Mouse (Mus musculus): ENCODE measurements at regions not wholly inside any gene's neighbourhood (a gene's known extent, or its start where the extent isn't known, plus 50 kb on each side); places are given as distances from the start of the nearest gene placed in this dataset.

DNA sequence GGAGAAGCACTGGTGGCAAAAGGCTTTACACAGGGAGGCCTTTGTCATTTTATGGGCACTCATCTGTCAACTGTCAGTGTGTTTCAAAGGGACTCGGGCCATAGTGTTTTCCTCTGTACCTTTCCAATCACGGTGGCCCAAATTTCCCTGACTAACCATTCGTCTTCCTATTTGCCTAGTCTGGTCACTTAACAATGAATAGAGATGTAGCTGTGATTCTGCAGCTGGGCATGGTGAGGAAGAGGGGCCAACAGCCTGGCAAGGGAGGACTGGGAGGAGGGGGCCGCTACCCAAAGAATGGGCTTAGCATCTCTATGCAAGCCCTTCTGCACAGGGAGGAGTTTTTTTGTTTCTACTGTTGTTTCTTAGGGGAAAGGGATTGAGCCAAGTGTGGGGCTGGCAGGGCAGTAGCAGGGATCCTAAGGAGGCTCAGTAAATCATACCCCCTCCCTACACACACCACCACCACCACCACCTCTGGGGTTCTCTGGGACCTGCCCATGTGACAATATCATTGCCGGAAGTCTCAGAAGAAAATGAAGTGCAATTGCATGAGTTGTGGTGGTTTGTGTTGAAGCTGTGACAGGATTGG is 367.2 kb downstream of the Nkx6-1 start:
- no peak for DNase-seq (ENCODE audit: inconsistent age in 2 of 2, low spot score in 1 of 2)

DNA sequence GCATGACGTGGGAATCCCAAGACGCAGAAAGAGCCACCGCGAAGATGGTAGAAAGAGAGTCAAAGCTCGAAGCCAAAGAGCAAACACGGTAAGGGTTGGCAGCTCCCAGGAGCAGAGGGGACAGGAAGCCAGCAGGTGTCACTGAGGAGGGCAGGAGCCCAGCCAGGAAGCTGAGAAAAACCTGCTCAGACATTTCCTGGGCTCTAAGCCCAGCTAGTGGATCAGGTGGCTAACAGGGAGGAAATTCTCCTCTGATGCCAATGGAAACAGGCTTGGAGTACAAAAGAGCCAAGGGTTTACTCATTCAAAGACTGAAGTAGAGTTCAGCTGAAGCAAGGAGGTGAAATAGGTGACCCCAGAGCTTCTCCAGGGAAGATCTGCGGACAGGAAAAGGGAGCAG is 368.9 kb downstream of the Nkx6-1 start:
- DNase-seq (ENCODE audit: inconsistent age in 2 of 2, low spot score in 1 of 2), result no peak

DNA sequence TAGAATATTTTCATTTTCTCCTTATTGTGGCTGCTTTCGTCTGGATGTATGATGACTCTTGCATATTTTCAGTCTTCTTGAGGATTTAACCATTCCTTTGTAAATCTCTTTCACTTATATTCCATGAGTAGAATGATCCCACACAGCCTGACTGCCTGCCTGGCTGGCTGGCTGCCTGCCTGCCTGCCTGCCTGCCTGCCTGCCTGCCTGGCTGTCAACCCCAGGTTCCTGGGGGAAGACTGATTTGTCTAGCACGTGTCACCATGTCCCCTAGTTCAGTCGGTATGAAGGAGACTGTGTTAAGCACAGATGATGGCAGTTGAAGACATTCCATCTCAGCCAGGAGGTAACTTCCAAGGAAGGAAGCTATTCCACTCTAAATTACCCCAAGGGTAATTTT is 370.8 kb downstream of the Nkx6-1 start:
- DNase-seq (ENCODE audit: inconsistent age in 2 of 2, low spot score in 1 of 2), result no peak

DNA sequence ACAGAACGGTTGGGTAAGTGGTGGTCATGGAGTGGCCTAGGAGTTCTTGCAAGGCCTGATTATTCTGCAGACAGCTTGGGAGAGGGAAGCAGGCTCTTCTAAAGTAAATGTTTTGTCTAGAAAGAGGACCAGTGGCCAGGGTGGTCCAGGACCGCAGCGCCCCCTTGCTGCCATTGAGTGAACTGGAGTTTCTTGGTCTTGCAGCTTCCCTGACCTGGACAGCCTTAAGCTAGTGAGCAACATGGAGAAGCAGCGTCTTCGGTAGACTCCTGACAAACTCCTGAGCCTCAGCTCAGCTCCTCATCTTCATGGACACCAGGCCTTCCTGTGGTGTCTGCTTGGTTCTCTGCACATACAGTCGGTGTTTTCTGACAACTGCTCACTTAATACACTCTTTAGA is 376.4 kb downstream of the Nkx6-1 start:
- peak; percentile 15 to 62 for DNase-seq (ENCODE audit: inconsistent age in 2 of 2, low spot score in 1 of 2)

DNA sequence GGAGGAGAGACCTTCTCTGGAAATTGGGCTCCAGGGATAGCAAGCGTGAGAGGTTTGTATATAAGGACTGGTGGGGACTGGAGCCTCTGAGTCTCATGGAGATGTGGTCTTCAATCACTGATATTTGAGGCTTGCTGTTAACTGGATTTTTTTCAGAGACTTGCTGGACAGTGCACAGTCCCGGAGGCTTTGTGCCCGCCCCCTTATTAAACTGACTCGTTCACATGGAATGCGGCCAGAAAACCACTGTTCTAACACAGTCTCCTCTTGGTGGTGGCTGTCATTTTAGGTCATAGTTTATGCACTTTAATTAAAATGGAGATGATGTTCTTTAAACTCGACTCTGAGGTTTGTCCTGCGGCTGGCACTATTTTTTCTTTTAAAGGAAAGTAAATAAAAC is 378.9 kb downstream of the Nkx6-1 start:
- no peak for DNase-seq (ENCODE audit: inconsistent age in 2 of 2, low spot score in 1 of 2)

DNA sequence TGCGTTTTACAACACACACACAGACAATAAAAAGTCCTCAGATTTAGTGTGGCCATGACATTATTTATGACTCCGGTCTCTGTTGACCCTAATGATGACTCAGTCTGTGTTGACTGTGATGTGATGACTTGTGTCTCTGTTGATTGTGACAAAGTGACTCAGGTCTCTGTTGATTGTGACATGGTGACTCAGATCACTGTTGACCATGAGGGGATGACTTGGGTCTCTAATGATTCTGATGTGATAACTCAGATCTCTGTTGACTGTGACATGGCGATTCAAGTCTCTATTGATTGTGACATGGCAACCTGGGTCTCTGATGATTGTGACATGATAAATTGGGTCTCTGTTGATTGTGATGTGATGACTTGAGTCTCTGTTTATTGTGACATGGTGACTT is 405.0 kb downstream of the Gpat3 start:
- peak in 1 of 2 experiments; percentile 71 for DNase-seq (ENCODE audit: inconsistent age in 2 of 2, low spot score in 1 of 2)

DNA sequence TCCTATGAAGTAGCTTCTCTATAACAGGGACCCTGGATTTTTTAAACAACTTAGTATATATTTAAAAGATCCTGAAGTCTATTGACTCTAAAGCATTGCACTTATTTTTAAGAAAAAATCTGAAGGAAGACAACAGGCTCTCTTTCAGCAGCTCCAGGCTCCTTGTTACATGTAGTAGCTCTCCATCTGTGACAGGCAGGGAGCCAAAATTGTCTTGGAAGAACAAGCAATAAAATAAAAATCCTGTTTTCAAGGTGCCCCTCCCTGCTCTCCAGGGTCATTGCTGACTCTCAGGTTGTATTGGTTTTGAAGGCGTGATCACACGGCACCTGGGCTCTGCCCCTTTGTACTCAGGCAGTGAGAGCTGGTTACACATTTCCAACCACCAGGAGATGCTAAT is 397.1 kb downstream of the Gpat3 start:
- DNase-seq (ENCODE audit: inconsistent age in 2 of 2, low spot score in 1 of 2), result no peak

DNA sequence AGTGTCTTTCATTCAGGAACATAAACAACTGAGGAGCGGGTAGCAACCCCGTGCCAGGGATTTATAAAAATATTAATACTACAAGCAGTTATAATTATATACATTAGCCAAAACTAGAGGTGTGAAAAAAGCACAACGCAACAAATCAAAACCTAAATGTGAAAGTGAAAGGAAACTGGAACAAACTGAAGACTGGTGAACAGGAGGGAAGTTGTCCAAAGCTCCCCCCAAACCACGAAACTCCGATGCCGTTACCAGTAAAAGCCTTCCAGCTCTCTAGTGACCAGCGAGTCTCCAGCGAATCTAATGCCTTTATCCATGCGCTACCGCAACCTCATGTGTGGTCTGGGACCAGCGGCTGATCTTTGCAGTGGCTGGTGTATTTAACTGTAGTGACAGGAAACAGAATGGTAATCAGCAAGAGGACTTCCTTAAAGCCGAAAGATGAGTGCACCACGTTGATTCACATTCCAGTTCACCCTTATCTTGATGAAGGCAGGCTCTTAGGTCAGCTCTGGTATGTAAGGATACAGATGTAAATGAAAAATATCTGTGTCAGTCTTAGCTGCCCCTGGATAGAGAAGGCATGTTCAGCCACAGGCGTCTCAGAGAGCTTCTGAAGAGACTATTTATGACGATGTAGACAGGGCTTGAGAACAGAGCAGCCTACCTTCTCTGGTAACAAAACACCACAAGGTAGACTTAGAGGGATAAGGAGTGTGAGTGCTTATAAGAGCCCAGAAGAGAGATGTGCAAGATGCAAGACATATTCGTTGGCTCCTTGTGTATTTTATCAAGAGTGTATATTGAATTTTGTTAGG is 394.0 kb downstream of the Gpat3 start:
- DNase-seq (ENCODE audit: inconsistent age in 2 of 2, low spot score in 1 of 2), result no peak

DNA sequence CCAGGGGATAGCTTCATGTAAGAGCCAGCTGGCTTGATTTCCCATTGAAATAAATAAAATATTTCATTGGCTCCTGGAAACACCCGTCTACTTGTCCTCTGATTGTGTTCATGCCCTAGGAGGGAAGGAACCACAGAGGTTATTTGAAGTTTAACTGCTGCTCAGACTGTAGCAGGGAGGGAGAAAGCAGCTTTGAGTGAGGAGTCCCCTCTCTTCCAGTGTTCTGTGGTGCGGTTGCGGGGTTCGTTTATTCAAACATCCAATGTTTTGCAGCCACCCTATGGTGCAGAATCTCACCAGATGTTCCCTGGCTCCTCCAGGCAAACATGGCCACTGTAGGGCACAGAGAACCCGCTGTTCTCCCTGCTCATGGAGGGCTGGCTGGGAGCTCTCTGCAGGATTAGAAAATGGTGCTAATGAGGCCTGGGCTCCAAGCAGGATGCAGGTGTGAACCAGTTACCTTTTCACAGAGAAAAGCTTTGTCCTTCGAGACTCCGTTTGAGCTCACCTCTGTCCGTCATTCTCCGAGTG is 390.7 kb downstream of the Gpat3 start:
- no peak for DNase-seq (ENCODE audit: inconsistent age in 2 of 2, low spot score in 1 of 2)

DNA sequence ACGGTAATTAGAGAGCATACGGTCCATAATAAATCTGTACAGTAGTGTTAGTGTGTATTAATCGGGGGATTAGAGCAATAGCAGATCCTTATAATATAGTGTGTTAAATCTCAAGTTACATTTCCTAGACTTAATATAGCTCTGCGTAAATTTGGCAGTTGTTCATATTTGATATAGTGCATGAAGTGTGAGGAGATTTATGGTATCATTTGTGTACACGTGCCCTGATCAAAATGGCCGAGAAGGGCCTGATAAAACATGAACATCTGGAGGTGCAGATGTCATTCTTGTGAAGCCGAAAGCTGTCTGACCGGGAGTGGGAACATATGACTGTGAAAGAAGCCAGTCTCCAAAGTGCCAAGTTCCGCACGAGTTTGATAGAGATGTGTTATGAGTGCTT is 376.9 kb downstream of the Gpat3 start:
- no peak for DNase-seq (ENCODE audit: inconsistent age in 2 of 2, low spot score in 1 of 2)

DNA sequence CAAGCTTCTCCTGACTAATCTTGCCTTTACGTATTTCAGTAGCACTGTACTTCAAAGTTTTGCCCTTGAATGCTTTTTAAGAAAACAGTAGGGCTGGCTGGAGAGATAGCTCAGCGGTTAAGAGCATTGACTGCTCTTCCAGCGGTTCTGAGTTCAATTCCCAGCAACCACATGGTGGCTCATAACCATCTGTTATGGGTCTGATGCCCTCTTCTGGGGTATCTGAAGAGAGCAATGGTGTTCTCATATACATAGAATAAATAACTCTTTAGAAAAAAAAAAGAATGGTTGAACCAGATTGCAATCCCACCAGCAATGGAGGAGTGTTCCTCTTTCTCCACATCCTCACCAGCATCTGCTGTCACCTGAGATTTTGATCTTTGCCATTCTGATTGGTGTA is 372.6 kb downstream of the Gpat3 start:
- DNase-seq (ENCODE audit: inconsistent age in 2 of 2, low spot score in 1 of 2), result no peak

DNA sequence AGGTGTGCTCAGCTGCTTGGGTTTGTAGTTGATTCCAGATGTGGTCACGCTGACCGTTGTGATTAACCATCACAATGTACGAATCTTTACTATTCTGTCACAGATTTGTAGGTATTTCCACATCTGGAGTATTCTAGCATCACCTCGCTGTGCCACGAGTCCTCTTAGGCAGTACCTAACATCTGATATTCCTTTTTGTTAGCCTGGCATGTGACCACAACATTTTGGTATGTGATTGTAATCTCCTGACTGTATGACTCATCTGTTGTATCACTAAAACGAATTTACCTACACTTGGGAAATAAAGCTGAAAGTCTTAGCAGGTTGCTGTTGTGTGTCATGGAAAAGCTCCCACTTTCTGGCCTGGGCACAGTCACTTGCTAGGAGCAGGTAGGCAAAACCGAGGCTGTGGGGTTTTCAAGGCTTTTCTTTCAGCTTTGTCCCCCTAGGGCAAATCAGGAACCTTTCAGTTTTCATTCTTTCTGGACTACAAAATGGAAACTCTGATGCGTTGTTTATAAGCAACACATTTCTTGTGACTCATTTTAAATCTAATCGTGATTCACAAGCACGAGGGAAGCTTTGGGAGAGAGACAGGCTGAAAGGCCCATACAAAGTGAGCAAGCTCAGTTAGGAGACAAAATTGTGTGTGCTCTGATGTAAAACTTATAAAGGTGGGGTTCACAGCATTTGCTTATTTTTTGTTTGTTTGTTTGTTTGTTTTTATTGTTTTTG is 371.5 kb downstream of the Gpat3 start:
- DNase-seq (ENCODE audit: inconsistent age in 2 of 2, low spot score in 1 of 2), result no peak

DNA sequence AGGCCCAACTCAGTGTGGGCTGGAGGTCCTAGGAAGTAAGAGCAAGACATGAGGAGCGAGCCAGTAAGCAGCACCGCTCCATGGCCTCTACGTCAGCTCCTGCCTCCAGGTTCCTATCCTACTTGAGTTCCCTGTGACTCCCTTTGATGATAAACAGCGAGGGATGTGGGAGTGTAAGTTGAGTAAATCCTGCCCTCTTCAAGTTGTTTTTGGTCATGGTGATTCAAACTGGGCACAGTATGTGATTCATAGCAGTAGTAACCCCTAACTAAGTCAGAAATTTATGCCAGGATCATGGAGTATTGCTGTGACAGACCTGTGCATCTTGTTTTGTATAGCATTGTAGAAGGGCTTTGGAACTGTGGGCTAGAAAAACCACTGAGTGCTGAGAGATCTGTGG is 366.5 kb downstream of the Gpat3 start:
- no peak for DNase-seq (ENCODE audit: inconsistent age in 2 of 2, low spot score in 1 of 2)

DNA sequence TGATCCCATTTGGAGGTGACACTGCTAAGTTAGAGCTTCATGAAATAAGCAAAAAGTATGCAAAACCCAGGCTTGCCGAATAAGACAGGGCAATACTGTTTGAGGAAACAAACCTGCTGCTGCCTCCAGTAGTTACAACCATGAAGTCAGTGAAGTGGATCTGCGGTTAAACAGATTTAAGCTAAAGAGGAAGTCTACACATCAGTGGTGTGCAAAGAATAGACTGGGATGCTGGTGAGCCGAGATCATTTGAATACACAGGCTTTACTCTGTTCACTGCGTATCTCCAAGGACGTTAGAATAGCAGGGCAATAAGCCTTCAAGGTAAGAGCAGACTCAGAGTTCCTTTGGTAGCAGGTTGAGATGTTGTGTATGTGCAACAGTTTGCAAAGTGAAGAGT is 362.6 kb downstream of the Gpat3 start:
- DNase-seq (ENCODE audit: inconsistent age in 2 of 2, low spot score in 1 of 2), result no peak

DNA sequence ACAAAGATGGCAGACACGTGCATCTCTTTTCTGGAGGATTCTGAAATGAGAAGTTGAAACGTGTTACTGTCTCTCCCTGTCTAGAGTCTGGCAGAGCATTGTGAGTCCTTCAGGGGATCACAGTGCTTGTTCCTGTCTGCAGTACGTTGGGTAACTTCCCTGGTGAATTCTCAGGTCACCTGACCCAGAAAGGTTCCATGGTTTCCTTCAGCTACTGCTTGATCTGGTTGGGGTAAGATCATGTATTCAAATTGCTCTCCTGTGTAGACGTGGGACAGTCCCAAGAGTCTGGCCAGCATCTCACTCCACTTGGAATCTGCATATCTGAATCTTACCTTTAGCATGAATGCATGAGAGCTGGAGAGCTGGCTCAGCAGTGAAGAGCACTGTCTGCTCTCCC is 350.0 kb downstream of the Gpat3 start:
- DNase-seq (ENCODE audit: inconsistent age in 2 of 2, low spot score in 1 of 2), result no peak

DNA sequence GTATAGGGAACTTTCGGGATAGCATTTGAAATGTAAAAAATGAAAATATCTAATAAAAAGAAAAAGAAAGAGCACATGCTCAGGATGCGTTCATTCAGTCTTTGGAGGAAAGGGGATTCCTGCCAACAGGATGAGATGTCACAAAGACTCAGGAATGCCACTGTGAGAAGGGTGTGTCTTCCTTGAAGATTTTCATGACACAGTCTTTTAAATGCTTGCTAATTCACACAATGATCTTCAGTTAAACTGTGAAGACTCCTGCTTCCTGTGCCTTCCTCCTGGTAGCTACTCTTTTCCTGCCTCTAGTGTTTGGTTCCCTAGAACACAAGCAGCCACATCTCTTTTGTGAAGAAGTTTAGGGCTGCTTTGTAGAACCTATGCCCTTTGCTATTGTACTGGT is 345.5 kb downstream of the Gpat3 start:
- DNase-seq (ENCODE audit: inconsistent age in 2 of 2, low spot score in 1 of 2), result no peak

DNA sequence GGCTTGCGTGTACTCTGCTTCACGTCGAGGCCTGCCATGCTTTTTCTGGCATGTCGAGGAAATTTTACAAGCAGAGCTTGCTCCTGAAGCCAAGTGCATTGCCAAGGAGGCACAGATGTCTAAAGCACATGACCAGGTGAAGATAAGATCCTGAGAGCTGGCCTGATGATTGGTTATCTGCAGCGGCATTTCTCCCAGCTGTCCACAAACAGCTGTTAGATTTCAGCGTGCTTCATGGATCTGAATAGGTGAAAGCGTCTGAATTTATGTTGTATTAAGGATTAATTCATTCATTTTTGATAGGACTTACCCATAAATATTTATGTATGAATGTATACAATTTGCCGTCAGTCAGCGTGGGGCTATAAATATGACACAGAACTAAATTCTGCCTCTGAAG is 327.7 kb downstream of the Gpat3 start:
- no peak for DNase-seq (ENCODE audit: inconsistent age in 2 of 2, low spot score in 1 of 2)

DNA sequence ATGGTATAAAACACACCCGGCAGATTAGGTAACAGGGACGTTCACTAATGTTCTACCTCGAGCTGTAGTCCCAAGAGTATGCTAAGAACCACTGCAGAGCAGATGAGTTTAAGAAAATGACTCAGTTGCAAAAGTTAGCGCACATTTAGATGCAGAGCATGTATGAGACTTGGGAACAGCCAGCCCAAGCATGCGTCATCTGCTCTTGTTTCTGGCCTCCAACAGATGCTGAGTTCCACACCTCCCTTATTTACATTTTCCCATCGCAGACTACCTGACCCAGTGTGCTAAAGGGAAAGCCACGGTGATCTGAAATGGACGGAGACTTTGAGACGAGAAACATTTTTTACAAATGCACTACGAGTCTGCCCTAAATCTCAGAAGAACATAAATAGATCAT is 327.3 kb downstream of the Gpat3 start:
- DNase-seq (ENCODE audit: inconsistent age in 2 of 2, low spot score in 1 of 2), result no peak

DNA sequence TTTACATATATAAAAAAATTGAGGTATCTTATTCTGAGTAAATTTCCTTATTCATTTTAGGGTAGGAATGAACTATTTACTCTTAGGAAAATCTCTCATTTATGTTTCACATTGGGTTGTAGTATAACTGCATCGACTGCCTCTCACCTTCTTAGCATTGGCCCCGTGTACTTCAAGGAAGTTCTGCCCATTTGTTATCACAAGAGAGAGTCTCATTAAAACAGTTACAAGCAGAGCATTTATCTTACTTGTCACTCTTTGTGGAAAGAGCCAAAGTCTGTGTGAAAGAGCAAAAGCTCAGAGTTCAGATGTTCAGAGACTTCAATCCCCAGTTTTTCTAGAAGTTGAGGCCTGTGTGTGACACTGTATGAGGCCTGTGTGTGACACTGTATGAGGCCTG is 323.6 kb downstream of the Gpat3 start:
- DNase-seq (ENCODE audit: inconsistent age in 2 of 2, low spot score in 1 of 2), result no peak

DNA sequence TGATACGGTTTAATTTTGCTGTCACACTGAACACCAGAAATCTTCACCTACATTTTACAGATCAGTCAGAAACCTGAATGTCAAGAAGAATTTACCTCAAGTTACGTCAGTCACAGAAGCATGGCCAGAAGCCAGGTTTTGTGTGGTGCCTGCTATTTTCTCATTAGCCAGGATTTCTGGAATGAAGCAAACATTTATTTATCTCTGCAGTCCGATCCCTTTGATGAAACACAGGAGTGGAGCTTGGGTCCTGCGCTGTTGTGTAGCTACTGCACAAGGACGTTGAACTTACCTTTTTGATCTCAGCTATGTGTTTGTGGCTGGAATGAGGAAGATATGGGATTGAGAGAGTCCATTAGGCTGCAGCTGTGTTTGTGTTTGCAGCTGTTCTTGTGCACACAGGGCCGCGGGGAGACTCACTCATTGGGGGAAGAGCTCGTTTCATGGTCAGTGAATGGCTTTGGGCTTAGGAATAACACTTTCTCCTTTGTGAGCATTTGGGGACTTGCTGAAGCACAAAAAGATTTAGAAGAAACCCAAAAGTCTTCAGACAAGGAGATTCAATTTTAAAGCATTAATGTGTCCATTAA is 318.2 kb downstream of the Gpat3 start:
- DNase-seq (ENCODE audit: inconsistent age in 2 of 2, low spot score in 1 of 2), result no peak

DNA sequence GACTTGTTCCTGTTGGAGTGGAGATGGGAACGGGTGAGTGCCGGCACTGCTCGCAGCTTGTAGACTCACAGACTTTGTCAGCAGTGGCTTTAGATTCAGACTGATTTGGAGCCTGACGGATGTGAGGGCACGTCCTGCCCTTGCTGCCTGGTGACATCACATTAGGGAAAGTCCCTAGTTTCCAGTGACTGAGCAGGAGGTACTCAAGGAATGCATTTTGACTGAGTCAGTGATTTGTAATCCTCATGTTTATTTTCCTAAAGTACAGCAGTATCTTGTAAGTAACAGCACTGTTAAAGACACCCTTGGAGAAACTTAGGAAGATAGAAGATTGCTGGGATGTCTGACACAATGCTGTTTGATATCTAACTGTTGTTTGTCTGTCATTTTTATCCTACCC is 317.6 kb downstream of the Gpat3 start:
- DNase-seq (ENCODE audit: inconsistent age in 2 of 2, low spot score in 1 of 2), result peak; percentile 7 to 25

DNA sequence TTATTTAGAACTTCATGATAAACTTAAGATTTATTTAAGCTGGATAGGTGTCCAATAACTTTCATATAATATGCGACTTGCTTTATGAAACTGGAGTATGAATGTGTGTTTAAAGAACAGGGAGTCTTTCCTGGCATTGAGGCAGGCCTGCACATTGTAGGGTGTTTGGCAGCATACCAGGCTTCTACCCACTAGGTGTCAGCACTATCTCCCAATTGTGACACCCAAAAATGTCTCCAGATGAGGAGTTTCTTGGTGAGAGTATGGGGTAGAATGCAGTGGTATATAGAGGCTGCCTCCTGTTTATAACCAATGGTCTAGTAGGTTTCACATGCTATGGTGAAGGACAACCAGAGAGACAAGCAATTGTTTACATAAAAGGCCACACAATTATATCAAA is 311.9 kb downstream of the Gpat3 start:
- DNase-seq (ENCODE audit: inconsistent age in 2 of 2, low spot score in 1 of 2), result no peak
